Comparison of ENCODE assay signal across 21 mouse cellular contexts in genomic region chr5:76719954-76720353, GRCm38 (mm10).
DNase-seq lines count a peak whose midpoint lies in the region; ATAC-seq and TF ChIP-seq lines count a peak whose summit lies in the region.
"Had no signal": no experiment of that assay in that cellular context is flagged by ENCODE, and none has a peak within 500 bp of the region (broad histone marks: within the 10 kb centered on the region; RNA-seq: fewer than 3 reads in every experiment).

No protein-coding gene starts in this region.

- peaks cover 27% of the 10 kb centered on the region for H3K36me3 ChIP-seq in hindbrain, embryonic 13.5 days
- peaks cover 46% of the 10 kb centered on the region for H3K36me3 ChIP-seq in hindbrain, embryonic 10.5 days
- no peaks in the 10 kb centered on the region for H3K36me3 ChIP-seq in kidney, postnatal 0 days (ENCODE audit: insufficient read depth, low read length)
- H3K36me3 ChIP-seq in kidney, adult 2 months (ENCODE audit: control insufficient read depth, insufficient read depth, low read length) = no peaks in the 10 kb centered on the region
- H3K36me3 ChIP-seq in midbrain, embryonic 16.5 days (ENCODE audit: control insufficient read depth, insufficient read depth, low read length) = no peaks in the 10 kb centered on the region
- no peaks in the 10 kb centered on the region for H3K36me3 ChIP-seq in neural tube, embryonic 14.5 days (ENCODE audit: control insufficient read depth, insufficient read depth, low read length)
- H3K36me3 ChIP-seq: heart, embryonic 13.5 days had no signal

- H3K27ac ChIP-seq in hindbrain, embryonic 13.5 days = peak overlapping the region; percentile 72; the same call in 1 of the 2 replicates
- H3K27ac ChIP-seq in hindbrain, embryonic 10.5 days = no peak overlapping the region
- no peak overlapping the region for H3K27ac ChIP-seq in kidney, postnatal 0 days
- no peak overlapping the region for H3K27ac ChIP-seq in kidney, adult 2 months (ENCODE audit: insufficient read depth, low read depth, low read length)
- no peak overlapping the region for H3K27ac ChIP-seq in midbrain, embryonic 16.5 days (ENCODE audit: low read length)
- H3K27ac ChIP-seq in neural tube, embryonic 14.5 days (ENCODE audit: low read depth, low read length) = no peak overlapping the region
- H3K27ac ChIP-seq: embryonic facial prominence, embryonic 13.5 days; gastrocnemius, adult 2 months; heart, embryonic 13.5 days; kidney, embryonic 15.5 days; left cerebral cortex, adult 2 months; limb, embryonic 12.5 days; liver, embryonic 15.5 days; neural tube, embryonic 12.5 days had no signal

- no peak overlapping the region for H3K4me2 ChIP-seq in hindbrain, embryonic 13.5 days
- no peak overlapping the region for H3K4me2 ChIP-seq in kidney, postnatal 0 days (ENCODE audit: low read length)
- no peak overlapping the region for H3K4me2 ChIP-seq in midbrain, embryonic 16.5 days (ENCODE audit: low read length)
- H3K4me2 ChIP-seq in neural tube, embryonic 14.5 days (ENCODE audit: low read depth, low read length) = no peak overlapping the region
- H3K4me2 ChIP-seq: embryonic facial prominence, embryonic 13.5 days; heart, embryonic 13.5 days; kidney, embryonic 15.5 days; limb, embryonic 12.5 days; liver, embryonic 15.5 days; lung, embryonic 14.5 days; neural tube, embryonic 12.5 days had no signal

- H3K4me3 ChIP-seq in hindbrain, embryonic 13.5 days = no peak overlapping the region
- no peak overlapping the region for H3K4me3 ChIP-seq in hindbrain, embryonic 10.5 days
- no peak overlapping the region for H3K4me3 ChIP-seq in kidney, postnatal 0 days (replicated peaks; ENCODE audit: low read depth, low read length)
- no peak overlapping the region for H3K4me3 ChIP-seq in kidney, adult 2 months (ENCODE audit: insufficient read depth, low read depth, low read length)
- no peak overlapping the region for H3K4me3 ChIP-seq in midbrain, embryonic 16.5 days (ENCODE audit: low read depth, low read length)
- H3K4me3 ChIP-seq in neural tube, embryonic 14.5 days (ENCODE audit: low read depth, low read length) = no peak overlapping the region
- H3K4me3 ChIP-seq: embryonic facial prominence, embryonic 13.5 days; gastrocnemius, adult 2 months; heart, embryonic 13.5 days; kidney, embryonic 15.5 days; layer of hippocampus, adult 2 months; left cerebral cortex, adult 2 months; limb, embryonic 12.5 days; liver, embryonic 15.5 days; neural tube, embryonic 12.5 days had no signal

- DNase-seq in hindbrain, embryonic 10.5 days (ENCODE audit: low spot score) = no peak
- peak; percentile 31 for DNase-seq in kidney, postnatal 0 days (ENCODE audit: low spot score)
- DNase-seq in kidney, adult 2 months = no peak
- DNase-seq: B cell, adult 2 months; cerebellum, adult 18-20 months; kidney, adult 11 months; lung, embryonic 14.5 days; lung, postnatal 14 days; right cerebral cortex, postnatal 14 days had no signal

- TF ChIP-seq POLR2A in kidney, adult 2 months (IDR thresholded peaks at IDR 0.05; ENCODE audit: low read depth, low read length) = no peak

- ATAC-seq in hindbrain, embryonic 13.5 days (ENCODE audit: low FRiP score) = 0 out of 2 replicates have a peak, but pooled peaks have one; percentile 57
- no peak for ATAC-seq in kidney, postnatal 0 days (replicated peaks; ENCODE audit: low FRiP score, low read depth)
- ATAC-seq in midbrain, embryonic 16.5 days = 0 out of 2 replicates have a peak, but pooled peaks have one; percentile 33
- peak; percentile 52; the same call in 1 of the 2 replicates for ATAC-seq in neural tube, embryonic 14.5 days (ENCODE audit: low read depth)

- H3K4me1 ChIP-seq in hindbrain, embryonic 13.5 days (replicated peaks) = peaks cover 15% of the 10 kb centered on the region
- 0 out of 2 replicates have a peak, but pooled peaks cover 3% of the 10 kb centered on the region for H3K4me1 ChIP-seq in hindbrain, embryonic 10.5 days (replicated peaks)
- H3K4me1 ChIP-seq in kidney, postnatal 0 days (replicated peaks; ENCODE audit: insufficient read depth, low read length) = no peaks in the 10 kb centered on the region
- no peaks in the 10 kb centered on the region for H3K4me1 ChIP-seq in kidney, adult 2 months (ENCODE audit: control insufficient read depth, insufficient read depth, low read length)
- H3K4me1 ChIP-seq in midbrain, embryonic 16.5 days (ENCODE audit: control insufficient read depth, insufficient read depth, low read length) = peaks cover 9% of the 10 kb centered on the region
- peaks cover 14% of the 10 kb centered on the region; the same call in 1 of the 2 replicates for H3K4me1 ChIP-seq in neural tube, embryonic 14.5 days (ENCODE audit: control insufficient read depth, insufficient read depth, low read length)
- H3K4me1 ChIP-seq: heart, embryonic 13.5 days; liver, embryonic 15.5 days had no signal

- WGBS in hindbrain, embryonic 13.5 days = 68% methylated on average over 3 of the region's 3 CpGs
- WGBS in hindbrain, embryonic 10.5 days = 87% methylated on average over 3 of the region's 3 CpGs
- WGBS in kidney, postnatal 0 days = 49% methylated on average over 3 of the region's 3 CpGs
- 71% methylated on average over 3 of the region's 3 CpGs for WGBS in kidney, adult 2 months
- 79% methylated on average over 3 of the region's 3 CpGs for WGBS in midbrain, embryonic 16.5 days
- 74% methylated on average over 3 of the region's 3 CpGs for WGBS in neural tube, embryonic 14.5 days

- H3K27me3 ChIP-seq in hindbrain, embryonic 13.5 days = no peaks in the 10 kb centered on the region
- no peaks in the 10 kb centered on the region for H3K27me3 ChIP-seq in hindbrain, embryonic 10.5 days (ENCODE audit: insufficient read depth, poor library complexity, severe bottlenecking)
- H3K27me3 ChIP-seq in kidney, postnatal 0 days (ENCODE audit: insufficient read depth, low read length) = no peaks in the 10 kb centered on the region
- no peaks in the 10 kb centered on the region for H3K27me3 ChIP-seq in kidney, adult 2 months (replicated peaks; ENCODE audit: control insufficient read depth, insufficient read depth, low read length)
- no peaks in the 10 kb centered on the region for H3K27me3 ChIP-seq in midbrain, embryonic 16.5 days (ENCODE audit: control insufficient read depth, insufficient read depth, low read depth, low read length)
- no peaks in the 10 kb centered on the region for H3K27me3 ChIP-seq in neural tube, embryonic 14.5 days (ENCODE audit: control insufficient read depth, insufficient read depth, low read length)
- H3K27me3 ChIP-seq: embryonic facial prominence, embryonic 13.5 days; heart, embryonic 13.5 days; kidney, embryonic 15.5 days; limb, embryonic 12.5 days; liver, embryonic 15.5 days; neural tube, embryonic 12.5 days had no signal

- H3K9me3 ChIP-seq in hindbrain, embryonic 13.5 days = no peaks in the 10 kb centered on the region
- H3K9me3 ChIP-seq in hindbrain, embryonic 10.5 days = peaks cover 28% of the 10 kb centered on the region
- H3K9me3 ChIP-seq in kidney, postnatal 0 days (replicated peaks; ENCODE audit: low read length) = no peaks in the 10 kb centered on the region
- H3K9me3 ChIP-seq in midbrain, embryonic 16.5 days (replicated peaks; ENCODE audit: control insufficient read depth, low read length, poor library complexity, severe bottlenecking) = no peaks in the 10 kb centered on the region
- H3K9me3 ChIP-seq in neural tube, embryonic 14.5 days (ENCODE audit: control insufficient read depth, low read length) = no peaks in the 10 kb centered on the region
- H3K9me3 ChIP-seq: liver, embryonic 15.5 days had no signal

- H3K9ac ChIP-seq in hindbrain, embryonic 13.5 days = no peak overlapping the region
- H3K9ac ChIP-seq in kidney, postnatal 0 days (ENCODE audit: low read depth, low read length) = no peak overlapping the region
- H3K9ac ChIP-seq in midbrain, embryonic 16.5 days (ENCODE audit: low read depth, low read length) = no peak overlapping the region
- no peak overlapping the region for H3K9ac ChIP-seq in neural tube, embryonic 14.5 days (replicated peaks; ENCODE audit: low read depth, low read length)
- H3K9ac ChIP-seq: embryonic facial prominence, embryonic 13.5 days; heart, embryonic 13.5 days; kidney, embryonic 15.5 days; limb, embryonic 12.5 days; liver, embryonic 15.5 days; lung, embryonic 14.5 days; neural tube, embryonic 12.5 days had no signal

- TF ChIP-seq CTCF in kidney, postnatal 0 days (IDR thresholded peaks at IDR 0.05; ENCODE audit: low read depth) = no peak
- TF ChIP-seq CTCF in kidney, adult 2 months (conservative IDR thresholded peaks at IDR 0.05; ENCODE audit: insufficient read depth, insufficient read length, low read depth, low read length) = no peak
